Mouse (Mus musculus): ENCODE data around the gene Gpr26.

Gene Gpr26

DNA sequence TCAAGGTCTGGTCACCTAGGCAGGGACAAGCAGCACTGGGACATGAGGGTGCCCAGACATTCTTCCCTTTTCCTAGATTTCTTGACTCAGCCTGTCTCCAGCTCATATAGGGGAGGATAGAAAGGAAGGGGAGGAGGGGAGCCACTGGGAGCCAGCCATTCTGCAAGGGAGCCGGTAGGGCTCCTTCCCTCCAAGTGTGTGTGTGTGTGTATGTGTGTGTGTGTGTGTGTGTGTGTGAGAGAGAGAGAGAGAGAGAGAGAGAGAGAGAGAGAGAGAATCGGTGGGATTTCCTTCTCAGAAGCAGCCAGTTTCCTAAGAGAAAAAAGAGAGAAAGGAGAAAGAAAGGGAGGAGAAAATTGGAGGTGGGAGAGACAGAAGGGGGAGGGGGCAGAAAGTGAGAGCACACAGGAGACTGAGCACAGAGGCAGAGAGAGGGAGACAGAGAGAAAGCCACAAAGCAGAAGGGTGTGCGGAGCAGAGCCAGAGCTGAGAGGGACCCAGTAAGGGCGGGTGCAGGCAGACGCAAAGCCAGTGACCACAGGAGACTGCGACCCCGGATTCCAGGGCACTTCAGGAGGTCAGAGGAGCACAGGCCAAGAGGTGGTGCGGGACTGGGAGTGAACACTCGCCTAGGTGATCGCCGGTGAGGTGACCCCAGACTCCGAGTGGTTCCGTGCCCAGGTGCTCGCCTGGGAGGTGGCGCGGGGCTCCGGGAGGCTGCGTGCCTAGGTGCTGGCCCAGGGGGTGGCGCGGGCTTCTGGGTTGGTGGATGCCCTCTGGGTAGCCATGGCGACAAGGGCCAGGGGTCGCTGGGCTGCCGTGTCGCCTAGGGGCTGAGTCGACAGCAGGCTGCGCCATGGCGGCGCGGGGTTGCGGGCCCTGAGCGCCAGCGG, at the start of gene Gpr26:
Gene Gpr26, plus strand, starts transcription at position 438 of the 893 bp plus-strand sequence.
- no peak for DNase-seq (ENCODE audit: low read depth, low spot score)

DNA sequence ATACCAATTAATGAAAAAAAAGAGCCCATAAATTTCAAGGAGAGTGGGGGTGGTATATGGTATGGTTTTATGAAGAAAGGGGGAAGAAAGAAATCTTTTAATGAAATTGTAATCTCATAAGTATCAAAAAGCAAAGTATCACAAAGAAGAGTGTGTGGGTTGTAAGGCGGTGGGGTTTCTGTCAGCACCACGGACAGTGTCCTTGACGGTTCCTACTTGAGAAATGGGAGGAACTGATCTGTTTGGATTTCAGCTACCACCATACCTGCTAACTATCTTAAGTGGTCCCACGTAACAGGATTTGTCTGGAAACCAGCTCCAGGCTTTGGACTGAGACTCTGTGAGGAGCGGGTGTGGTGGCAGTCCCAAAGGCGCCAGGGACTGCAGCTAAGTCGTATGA, 48.9 kb upstream of the Gpr26 start:
- DNase-seq (ENCODE audit: low read depth, low spot score) = no peak

DNA sequence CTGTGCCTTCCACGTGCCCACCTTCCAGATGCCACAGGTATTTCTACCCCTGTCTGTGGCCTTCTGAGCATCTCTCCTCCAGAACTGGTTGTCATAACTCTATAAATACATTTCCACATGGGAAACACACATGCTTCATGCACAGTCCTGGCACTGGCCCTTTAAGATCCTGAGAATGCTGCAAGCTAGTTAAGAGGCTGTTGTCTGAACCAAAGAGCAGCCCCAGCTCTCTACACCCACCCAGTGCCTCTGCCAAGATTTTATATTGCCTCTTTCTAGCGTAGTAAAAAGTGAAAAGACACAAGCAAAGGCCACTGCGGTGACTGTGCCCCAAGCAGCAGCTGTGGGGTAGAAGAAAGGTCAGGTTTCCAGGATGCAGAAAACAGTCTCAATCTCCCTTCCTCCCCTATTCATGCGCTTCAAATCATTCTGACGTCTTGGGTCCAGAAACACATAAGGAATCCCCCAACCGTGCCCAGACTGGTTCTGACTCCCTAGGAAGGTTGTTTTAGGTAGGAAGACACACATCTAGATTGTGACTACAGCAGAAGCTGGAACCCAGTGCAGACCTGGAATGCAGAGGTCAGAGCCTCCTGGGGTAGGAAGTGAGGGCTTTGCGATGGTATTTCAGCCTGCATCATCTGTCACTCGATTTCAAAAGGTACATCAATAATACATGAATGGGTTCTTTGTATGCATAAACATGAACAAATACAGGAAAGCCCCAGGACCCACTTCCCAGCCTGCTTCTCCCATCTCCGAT, 38.8 kb upstream of the Gpr26 start:
- no peak for DNase-seq (ENCODE audit: low read depth, low spot score)

DNA sequence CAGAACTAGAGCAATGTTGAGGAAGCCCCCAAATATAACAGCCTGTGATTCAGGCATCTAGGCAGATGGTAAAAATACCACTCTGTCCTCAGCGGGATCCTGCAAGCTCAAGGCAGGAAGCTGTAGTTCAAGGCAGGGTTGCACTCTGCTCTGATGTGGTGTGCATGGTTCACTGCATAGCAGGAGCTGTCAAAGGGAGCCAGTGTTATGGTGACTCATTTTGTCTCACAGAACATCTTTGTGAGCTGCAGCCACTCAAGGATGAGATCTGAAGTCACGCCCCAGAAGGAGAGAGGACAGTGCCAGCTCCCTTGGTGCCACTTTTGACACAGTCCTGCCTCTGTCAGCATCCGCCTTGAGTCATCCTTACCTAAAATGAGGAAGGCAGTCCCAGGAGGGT, 28.6 kb upstream of the Gpr26 start:
- no peak for DNase-seq (ENCODE audit: low read depth, low spot score)

DNA sequence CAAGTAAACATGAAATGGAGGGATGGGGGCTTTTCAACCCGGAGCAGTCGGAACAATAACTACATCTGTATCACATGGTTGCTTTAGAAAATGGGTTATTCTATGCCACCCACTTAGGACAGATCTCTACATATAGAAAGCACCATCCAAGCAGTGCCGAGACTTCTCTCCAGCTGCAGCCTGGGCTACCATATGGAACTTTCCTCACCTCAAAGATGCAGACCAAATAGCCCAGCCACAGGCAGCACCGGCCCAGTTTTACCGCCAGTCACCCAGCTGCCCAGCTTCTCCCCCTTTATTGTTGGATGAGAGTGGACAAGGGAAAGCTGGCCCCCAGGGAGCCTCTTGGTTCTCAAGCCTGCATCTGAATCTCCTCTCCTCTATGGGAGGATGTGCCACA, 15.1 kb upstream of the Gpr26 start:
- no peak for DNase-seq (ENCODE audit: low read depth, low spot score)

DNA sequence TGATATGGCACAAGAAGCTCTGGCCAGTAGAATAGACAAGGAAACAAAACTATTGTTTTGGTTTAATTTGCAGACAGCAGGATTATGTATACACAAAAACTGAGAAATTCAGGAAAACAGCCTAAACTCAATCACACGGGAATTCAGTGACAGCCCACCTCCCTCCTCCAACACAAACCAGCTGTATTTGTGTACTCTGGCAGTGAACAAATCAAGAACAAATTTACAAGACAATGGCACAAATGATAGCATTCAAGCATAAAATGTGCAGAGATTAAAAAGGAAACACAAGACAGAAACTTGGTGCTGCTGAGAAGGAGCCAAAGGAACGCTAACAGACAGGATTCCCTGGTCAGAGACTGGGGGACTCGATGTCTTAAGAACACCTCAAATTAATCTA, 12.9 kb upstream of the Gpr26 start:
- DNase-seq (ENCODE audit: low read depth, low spot score) = no peak

DNA sequence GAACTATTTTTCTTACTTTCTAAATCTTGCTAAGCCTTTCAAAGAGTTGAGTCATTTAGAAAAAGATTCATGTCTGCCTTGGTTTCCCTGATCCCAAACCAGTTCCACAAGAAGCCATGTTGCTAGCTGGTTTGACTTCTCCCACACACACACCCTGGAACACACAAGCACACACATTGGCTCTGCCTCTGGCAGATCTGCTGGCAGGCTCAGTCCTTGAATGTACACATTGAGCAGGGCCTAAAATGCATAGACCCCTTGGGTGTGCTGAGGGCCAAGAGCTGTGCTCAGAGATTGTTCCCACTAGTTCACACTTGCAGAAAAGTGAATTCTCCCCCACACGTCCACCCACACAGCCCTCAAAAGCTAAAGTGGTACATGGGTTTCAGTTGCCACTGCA, 7.6 kb upstream of the Gpr26 start:
- no peak for DNase-seq (ENCODE audit: low read depth, low spot score)

DNA sequence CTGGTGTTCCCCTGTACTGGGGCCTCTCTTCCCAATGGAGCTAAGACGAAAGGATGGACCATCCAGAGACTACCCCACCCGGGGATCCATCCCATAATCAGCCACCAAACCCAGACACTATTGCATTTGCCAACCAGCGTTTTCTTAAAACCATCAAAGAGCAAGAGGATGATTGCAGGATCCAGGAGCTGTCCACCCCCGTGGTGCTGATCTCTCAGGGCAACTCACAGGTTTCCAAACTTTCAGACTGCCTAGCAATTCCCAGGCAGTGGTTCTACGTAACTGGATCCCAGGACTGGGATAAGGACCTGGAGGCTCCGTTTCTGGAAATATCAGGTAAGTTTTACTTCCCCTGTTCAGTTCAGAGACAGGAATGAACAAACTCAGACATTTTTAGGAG, 5.7 kb upstream of the Gpr26 start:
- DNase-seq (ENCODE audit: low read depth, low spot score) = no peak

DNA sequence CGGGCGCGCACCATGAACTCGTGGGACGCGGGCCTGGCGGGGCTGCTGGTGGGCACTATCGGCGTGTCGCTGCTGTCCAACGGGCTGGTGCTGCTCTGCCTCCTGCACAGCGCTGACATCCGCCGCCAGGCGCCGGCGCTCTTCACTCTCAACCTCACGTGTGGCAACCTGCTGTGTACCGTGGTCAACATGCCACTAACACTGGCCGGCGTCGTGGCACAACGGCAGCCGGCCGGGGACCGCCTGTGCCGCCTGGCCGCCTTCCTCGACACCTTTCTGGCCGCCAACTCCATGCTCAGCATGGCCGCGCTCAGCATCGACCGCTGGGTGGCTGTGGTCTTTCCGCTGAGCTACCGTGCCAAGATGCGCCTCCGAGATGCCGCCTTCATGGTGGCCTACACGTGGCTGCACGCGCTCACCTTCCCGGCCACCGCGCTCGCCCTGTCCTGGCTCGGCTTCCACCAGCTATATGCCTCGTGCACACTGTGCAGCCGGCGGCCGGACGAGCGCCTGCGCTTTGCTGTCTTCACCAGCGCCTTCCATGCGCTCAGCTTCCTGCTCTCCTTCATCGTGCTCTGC, 745 bp downstream of the Gpr26 start:
- DNase-seq (ENCODE audit: low read depth, low spot score) = no peak

DNA sequence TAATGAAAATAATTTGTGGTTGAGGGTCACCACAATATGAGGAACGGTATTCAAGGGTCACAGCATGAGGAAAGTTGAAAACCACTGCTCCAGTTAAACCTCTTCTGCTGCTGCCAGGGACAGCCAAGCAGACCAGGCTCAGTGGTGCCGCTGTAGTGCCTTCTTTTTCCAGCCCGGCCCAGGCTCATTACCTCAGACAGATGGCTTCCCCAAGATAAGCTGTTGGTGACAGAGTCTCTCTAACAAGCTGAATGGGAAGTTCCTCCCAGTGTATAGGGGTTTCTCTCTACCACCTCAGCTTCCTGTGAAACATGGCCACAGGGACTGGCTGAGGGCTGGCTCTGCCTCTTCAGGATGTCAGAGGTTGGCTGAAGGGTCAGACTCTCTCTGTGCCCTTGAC, 4.0 kb downstream of the Gpr26 start:
- DNase-seq (ENCODE audit: low read depth, low spot score) = no peak

DNA sequence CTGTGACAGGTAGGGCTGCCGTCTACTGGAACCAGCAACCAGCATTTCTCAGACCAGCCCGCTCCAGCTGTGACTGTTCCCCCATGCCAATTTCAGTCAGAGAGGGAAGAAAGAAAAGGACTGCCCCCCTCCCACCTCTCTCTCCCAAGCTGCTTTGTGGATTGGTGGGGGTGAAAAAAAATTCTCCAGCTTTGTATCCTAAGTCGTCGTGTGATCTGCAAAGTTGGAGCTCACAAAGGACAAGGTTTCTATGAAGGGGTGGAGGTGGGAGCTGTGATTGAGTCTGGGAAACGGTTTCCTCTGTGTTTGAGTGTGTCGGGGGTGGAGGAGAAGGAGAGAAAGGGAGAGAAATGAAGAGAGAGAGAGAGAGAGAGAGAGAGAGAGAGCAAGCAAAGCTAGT, 9.6 kb downstream of the Gpr26 start:
- DNase-seq (ENCODE audit: low read depth, low spot score) = no peak

DNA sequence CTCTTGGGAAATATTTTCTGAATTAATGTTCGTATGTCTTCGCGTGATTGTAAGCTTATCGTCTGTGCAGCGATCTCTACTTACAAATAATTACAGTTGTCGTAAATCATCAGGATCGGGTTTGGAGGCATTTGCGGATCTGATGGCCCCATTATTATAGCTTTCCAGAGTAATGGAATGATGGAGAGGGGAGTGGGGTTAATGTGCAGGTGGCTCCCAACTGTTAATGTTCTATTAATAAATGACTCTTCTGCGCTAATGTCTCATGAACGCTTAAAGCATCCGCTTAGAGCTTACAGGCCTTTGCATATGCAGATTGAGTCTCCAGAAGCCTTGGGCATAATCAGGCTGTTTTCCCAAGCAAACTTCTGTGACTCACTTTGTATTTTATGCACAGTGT, 12.3 kb downstream of the Gpr26 start:
- no peak for DNase-seq (ENCODE audit: low read depth, low spot score)

DNA sequence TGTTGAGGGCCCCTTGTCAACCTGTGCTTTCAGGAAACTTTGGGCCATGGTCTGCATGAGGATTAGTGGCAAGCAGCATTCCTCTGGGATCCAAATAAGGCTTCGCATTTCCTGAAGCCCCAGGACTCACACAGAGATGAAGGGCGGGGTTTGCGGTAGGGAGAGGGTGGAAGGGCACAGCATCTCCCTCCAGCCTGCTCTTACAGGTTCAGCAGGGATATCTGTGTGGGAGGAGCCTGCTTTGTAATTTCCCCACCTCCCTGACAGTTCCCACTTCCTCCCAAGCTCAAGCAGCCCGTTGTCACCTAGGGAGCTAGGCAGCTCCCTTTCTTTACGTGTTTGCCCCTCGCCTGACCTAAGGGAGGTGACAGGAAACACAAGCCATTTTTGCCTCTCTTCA, 22.8 kb downstream of the Gpr26 start:
- DNase-seq (ENCODE audit: low read depth, low spot score) = no peak

DNA sequence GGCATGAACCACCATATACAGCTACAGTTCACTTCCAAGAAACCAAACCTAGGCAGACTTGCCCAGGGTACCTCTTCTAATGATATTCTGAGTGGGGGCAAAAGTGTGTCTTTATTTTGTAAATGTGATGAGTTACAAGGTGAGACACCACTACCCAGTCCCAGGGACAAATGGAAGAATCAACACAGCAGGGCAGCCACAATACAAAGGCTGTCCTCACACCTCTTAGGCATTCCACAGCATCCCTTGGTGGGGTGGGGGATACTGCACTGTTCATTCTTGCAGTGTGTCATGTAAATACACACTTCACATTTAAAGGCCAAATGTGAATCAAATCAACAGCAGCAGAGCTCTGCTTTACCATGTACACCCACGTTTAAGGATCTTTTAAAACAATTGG, 26.0 kb downstream of the Gpr26 start:
- no peak for DNase-seq (ENCODE audit: low read depth, low spot score)

DNA sequence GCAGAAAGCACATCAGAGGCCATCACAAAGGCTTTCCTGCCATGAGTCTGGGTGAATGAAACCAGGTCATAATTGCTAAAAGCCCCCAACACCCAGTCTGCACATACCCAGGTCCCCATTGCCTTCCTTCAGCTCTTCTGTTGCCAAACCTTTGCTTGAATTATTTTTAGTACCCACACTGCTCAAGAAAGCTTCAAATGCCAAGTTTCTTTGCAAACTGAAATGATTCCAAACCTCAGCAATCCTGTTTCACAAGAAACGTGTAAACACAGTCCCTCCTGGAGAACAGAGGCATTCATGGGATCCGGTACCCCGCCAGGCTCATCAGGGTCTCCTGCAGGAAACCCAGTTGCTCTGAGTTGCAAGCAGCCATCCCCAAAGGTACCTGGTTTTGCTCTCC, 26.6 kb downstream of the Gpr26 start:
- no peak for DNase-seq (ENCODE audit: low read depth, low spot score)

DNA sequence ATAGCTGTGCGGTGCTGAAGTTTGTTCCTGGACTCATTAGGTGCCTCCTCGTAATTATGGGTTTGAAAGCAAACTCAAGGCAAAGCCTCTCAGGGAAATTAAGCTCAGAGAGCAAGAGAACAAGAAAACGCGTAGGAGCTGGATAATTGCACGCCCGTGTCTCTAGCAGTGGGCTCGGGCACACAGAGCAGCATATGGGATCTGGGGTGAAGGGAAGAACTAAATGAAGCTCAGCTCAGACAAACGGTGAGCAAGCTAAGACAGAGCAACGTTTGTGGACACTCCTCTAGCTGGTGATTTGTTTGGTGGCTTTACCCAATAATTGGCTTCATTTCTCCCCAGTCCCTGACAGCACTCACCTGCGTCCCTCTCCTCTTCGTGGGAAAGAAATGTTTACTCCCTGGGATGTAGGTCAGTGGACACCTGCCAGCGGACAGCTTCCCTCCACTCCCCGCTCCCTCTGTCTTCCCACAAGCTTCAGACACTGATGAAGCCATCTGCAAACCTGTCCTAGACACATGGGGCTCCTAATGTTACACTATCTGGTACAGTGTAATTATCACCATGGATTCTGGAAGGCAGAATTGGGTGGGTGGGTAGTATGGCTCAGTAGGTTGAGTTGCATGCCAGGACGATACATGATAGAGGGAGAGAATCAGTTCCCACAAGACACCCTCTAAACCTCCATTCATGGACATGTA, 39.9 kb downstream of the Gpr26 start:
- no peak for DNase-seq (ENCODE audit: low read depth, low spot score)

DNA sequence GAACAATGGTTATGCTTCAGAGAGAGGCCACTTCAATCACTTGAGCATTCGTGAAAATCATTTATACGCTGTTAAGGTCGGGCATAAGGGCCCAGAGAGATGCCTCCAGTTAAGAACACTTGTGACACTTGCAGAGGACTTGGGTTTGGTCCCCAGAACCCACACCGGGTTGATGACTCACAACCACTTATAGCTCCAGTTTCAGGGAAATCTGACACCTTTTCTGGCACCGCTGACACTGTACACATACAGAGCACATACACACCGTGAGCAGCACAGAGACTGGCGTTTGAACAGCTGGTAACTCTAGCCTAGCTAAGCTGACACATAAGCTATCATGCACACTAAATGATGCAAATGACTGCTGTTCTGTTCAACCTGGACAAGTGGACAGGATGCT, 42.7 kb downstream of the Gpr26 start:
- DNase-seq (ENCODE audit: low read depth, low spot score) = no peak

DNA sequence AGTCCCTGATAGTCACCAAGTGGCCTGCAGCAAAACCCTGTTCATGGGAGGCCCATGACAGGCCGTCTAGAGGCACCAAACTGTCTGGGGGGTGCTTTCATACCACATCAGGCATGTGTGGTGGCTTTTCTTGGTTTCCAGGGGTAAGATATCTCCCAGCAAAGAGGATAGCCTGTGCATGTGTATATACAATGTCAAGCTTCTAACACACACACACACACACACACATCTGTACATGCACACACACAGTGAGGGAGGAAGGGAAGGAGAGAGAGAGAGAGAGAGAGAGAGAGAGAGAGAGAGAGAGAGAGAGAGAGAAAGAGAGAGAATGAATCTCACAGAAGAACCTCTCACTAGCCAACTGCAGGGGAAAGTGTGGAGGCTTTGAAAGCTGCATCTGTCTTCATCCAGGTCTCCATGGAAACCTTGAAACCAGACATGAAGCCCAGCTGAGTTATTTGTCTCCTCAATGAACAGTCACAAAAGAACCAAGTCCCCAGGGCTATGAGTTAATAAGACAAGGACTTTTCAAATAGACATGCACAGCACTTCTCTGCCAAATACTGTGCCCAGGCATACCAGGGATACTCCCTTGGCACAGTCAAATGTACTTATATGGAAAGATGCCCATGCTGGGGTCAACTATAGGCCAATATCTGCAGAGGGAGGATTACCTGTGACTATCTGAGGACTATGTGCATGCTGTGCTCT, 46.9 kb downstream of the Gpr26 start:
- no peak for DNase-seq (ENCODE audit: low read depth, low spot score)

DNA sequence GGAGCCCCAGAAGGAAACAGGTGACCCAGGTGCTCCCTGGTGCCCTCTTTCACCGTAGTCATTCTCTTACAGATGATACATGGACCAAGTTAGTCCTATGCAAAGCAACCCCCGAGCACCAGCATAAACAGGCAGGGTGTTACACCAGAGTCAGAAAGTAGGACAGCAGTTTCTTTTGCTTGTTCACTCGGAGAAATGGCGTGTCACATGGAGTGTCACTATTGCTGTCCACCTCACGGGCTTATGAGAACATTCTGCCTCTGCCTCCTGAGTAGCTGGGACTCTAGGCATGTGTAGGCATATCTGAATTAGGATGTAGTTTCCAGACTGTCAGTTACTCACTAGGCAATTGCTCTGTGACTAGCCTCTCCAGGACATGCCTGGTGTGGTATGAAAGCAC, 47.7 kb downstream of the Gpr26 start:
- no peak for DNase-seq (ENCODE audit: low read depth, low spot score)

DNA sequence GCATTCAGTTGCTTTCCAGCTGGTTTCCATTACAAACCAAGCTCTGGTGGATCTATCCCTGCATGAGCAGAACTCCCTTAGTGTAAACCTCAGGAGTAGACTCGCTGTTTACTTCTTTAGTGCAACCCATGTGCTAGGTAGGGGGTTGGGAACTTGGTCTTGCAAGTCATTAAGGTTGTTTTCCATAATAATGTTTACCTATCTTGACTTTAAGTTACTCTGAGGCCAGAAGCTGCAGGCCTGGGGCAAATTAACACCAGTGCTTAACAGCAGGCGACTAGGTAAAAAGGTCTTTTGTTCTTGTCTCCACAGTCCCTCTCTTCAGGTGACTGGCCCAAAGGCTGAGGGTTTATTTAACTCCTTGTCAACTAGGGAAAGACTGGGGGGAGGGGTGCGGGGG, 48.9 kb downstream of the Gpr26 start:
- DNase-seq (ENCODE audit: low read depth, low spot score) = no peak

DNA sequence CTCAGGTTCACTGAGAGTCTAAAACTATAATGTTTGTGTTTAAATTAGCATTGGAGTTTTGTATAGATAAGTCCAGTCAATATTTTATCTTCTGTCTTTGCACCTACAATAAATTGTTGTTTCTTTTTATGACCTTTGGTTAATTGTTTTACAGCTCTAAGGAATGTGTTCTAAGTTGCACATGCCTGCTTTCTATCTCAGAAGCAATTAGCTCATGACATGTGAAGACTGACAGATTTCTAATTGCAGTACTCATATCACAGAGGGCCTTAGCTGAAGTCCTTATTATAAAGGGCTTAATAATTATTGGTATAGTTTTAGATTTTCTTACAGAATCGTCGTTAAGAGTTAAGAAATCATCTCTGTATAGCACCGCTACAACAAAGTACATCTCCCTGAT, 49.7 kb downstream of the Gpr26 start:
- no peak for DNase-seq (ENCODE audit: low read depth, low spot score)

DNA sequence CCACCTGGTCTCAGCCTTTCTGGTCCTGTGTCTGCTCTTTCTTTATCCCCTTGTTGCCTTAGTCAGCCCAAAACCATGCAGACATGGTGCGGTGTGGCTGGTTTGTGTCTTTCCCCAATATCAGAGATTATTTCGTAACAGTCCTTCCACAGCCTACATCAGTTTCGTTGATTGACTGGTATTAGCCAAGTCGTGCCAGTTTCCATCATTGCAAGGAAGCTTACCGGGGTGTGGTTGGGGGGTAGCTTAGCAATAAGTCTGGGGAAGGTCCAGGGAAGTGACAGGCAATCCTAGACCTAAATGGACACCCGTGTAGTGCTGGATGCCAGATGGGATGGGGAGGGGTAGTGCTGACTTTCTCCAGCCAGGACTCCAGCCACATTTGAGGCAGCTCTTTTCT, 59.3 kb downstream of the Gpr26 start:
- no peak for DNase-seq (ENCODE audit: low read depth, low spot score)
